ENCODE assay signal across 23 mouse cellular contexts in genomic region chr13:103119728-103120127, GRCm38 (mm10).
"Had no signal": no experiment of that assay in that cellular context is flagged by ENCODE, and none has a peak within 500 bp of the region (broad histone marks: within the 10 kb centered on the region; RNA-seq: fewer than 3 reads in every experiment).

No protein-coding gene starts in this region.

- H3K27me3 ChIP-seq: heart, embryonic 12.5 days; hindbrain, embryonic 13.5 days; hindbrain, embryonic 15.5 days; limb, embryonic 15.5 days had no signal

- DNase-seq: forebrain, postnatal 0 days; gastrocnemius, postnatal 14 days; gastrocnemius, postnatal 36 days; heart, adult 18-20 months; heart, postnatal 14 days; heart, postnatal 36 days; kidney, adult 11 months; kidney, adult 2 months; kidney, adult 9 months; kidney, postnatal 14 days; kidney, postnatal 36 days; layer of hippocampus, adult 9-11 months; layer of hippocampus, postnatal 36 days; left cerebral cortex, postnatal 4 days had no signal

- H3K4me3 ChIP-seq: heart, embryonic 12.5 days; hindbrain, embryonic 13.5 days; hindbrain, embryonic 15.5 days; kidney, embryonic 15.5 days; limb, embryonic 13.5 days; limb, embryonic 15.5 days had no signal

- ATAC-seq: intestine, embryonic 16.5 days had no signal

- H3K27ac ChIP-seq: hindbrain, postnatal 0 days; kidney, embryonic 15.5 days; kidney, postnatal 0 days; limb, embryonic 13.5 days; limb, embryonic 15.5 days had no signal

- H3K36me3 ChIP-seq: heart, embryonic 12.5 days; hindbrain, embryonic 13.5 days; hindbrain, embryonic 15.5 days; kidney, embryonic 15.5 days; limb, embryonic 13.5 days; limb, embryonic 15.5 days had no signal

- H3K4me2 ChIP-seq: limb, embryonic 13.5 days; limb, embryonic 15.5 days had no signal

- H3K9me3 ChIP-seq: heart, embryonic 12.5 days; hindbrain, embryonic 13.5 days; hindbrain, embryonic 15.5 days; kidney, embryonic 15.5 days; limb, embryonic 13.5 days; limb, embryonic 15.5 days had no signal

- H3K9ac ChIP-seq: heart, embryonic 12.5 days; hindbrain, embryonic 15.5 days; kidney, embryonic 15.5 days; limb, embryonic 13.5 days; limb, embryonic 15.5 days had no signal
